Mouse (Mus musculus) midbrain, embryonic 16.5 days (tissue): Measurements from ENCODE around the gene Klhl40. TPM values are rescaled to one million over a fixed set of nuclear protein-coding genes. Genes with fewer than 3 reads are reported as not detected.
A peak's percentile ranks its signal among the peaks of the same experiment; 100 is the strongest.

Experiments used
- ATAC-seq: fragments of 200-750 bp; cut with Nextera tagmentation; 2 replicates; pipeline ENCODE4 v1.8.0; 2017; ENCODE audit warnings: moderate TSS enrichment
- H3K27ac ChIP-seq: fragments of 300-500 bp; sonication (generic); 2 replicates; pipeline ENCODE4 v1.5.1; 2014; ENCODE audit warnings: mild to moderate bottlenecking, low read length, mixed read lengths
- H3K27me3 ChIP-seq: fragments of 300-500 bp; sonication (generic); 2 replicates; pipeline ENCODE4 v1.6.1; 2014; ENCODE audit warnings: low read depth, low read length, mixed read lengths; ENCODE audit not compliant: control insufficient read depth, insufficient read depth
- H3K36me3 ChIP-seq: fragments of 300-500 bp; sonication (generic); 2 replicates; pipeline ENCODE4 v1.6.1; 2014; ENCODE audit warnings: mild to moderate bottlenecking, low read length, moderate library complexity, mixed read lengths; ENCODE audit not compliant: control insufficient read depth, insufficient read depth
- H3K4me1 ChIP-seq: fragments of 300-500 bp; sonication (generic); 2 replicates; pipeline ENCODE4 v1.6.1; 2014; ENCODE audit warnings: mild to moderate bottlenecking, low read length, mixed read lengths; ENCODE audit not compliant: control insufficient read depth, insufficient read depth
- H3K4me2 ChIP-seq: fragments of 300-500 bp; sonication (generic); 2 replicates; pipeline ENCODE4 v1.6.1; 2014; ENCODE audit warnings: mild to moderate bottlenecking, low read length, mixed read lengths
- H3K4me3 ChIP-seq: fragments of 300-500 bp; sonication (generic); 2 replicates; pipeline ENCODE4 v1.5.1; 2014; ENCODE audit warnings: low read depth, mild to moderate bottlenecking, low read length, moderate library complexity, mixed read lengths
- H3K9ac ChIP-seq: fragments of 300-500 bp; sonication (generic); 2 replicates; pipeline ENCODE4 v1.6.1; 2014; ENCODE audit warnings: low read depth, low read length, mixed read lengths
- H3K9me3 ChIP-seq: fragments of 300-500 bp; sonication (generic); replicated peaks from 2 replicates; pipeline ENCODE4 v1.6.1; 2014; ENCODE audit warnings: mild to moderate bottlenecking, low read length, mixed read lengths; ENCODE audit not compliant: control insufficient read depth, poor library complexity, severe bottlenecking
- WGBS: fragments of 180-500 bp; shearing (Covaris S2); extraction: QIAGEN DNeasy Blood & Tissue Kit; methylation state at CpG from one replicate; pipeline ENCODE4 v1.1.7; 2014; 5-methylcytosine and 5-hydroxymethylcytosine counted together
- polyA plus RNA-seq: library from polyadenylated mRNA; unstranded; fragments of >200 nt; fragmentation: Nextera tagmentation; extraction: Ambion mirVana; gene quantifications from 2 replicates; pipeline ENCODE4 v1.2.1, GENCODE M21; 2015

Gene Klhl40
- polyA plus RNA-seq, 1 experiment from 2014 or later = 1.6 TPM

DNA sequence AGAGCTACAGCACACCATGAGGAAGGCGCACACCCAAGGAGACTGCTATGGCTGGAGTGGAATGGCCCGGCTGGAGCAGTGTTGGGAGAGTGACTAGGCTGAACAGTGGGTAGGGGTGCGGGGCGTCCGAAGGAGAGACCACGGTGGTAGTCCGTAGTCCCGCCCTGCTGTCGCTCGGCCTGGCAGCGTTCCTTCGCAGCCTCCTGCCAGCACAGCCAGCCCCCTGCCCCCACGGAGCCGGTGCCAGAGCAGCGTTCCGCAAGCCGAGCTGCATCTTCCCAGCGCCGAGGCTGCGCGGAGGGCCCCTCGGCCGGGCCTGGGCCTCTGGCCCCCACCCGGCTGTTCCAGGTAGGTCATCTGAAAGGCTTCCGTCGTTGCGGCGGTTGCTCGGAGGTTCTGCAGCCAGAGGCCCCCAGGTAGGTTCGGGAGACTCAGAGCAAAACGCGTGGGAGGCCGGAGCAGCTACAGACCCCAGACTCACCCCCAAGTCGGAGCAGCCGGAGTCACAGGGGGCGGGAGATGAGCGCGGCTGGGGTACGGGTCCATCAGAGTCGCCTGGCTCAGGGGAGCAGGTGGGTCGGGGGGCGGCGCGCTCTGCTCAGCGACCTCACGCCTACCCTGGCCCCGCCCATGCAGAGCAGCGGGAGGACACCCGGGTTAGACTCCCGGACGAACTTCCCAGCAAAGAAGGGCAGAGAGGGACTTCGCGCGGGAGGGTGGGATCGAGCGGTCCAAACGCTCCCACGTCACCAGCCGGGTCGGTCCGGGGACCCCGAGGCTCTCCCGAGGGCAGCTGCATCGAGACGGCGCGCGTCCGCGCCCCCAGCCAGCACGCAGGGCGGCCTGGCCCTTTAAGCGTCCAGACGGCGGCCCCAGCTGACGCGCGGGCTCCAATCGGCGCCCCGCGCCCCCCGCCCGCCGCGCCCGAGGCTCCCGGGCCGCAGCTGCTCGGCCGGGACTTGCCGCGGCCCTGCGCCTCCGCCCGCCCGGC lies 18.0 kb upstream of the Klhl40 start, which contains the start of gene Zfp651:
Gene Zfp651, plus strand, starts transcription at position 240 of the 991 bp plus-strand sequence.
- Histone ChIP-seq H3K9me3 (no peaks in the 10 kb centered on the region), H3K4me1 (peaks cover 28% of the 10 kb centered on the region)
- ATAC-seq = peak; percentile 84

DNA sequence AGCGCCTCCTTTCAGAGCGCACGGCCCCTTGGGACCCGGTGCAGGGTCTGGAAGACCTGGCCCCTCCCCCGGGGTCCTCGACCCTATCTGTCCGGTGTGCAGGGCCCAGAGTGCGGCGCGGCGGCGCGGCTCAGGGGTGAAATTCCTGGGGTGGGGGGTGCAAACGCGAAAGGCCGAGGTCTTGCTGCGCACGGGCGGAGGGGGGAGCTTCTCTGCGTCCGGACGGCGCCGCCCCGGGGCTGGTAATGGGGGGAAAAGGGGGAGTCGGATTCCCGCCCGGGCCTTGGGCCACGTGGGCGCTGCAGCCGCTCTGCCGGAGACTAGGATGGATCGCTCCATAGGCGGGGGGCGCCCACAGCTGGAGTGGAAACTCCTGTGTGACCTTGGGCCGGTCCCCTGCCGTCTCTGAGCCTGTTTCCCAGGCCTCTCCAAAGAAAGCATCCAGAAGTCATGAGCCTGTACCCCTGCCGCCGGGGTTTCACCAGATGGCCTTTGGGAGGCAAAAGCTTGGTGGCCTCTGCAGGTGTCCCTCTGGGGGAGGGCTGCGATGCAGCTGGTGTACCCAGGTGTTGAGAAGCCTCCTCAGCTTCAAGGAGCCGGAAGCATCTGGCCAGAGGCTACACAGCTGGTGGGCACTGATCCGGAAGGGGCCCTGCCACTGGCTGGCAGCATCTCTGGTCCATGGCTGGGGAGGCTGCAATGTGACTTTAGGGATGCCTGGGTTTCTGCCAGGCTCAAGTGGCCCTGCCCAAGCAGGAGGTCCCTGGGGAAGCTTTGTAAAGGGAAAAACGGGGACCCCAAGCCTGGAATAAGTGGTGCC lies 16.9 kb upstream of the Klhl40 start:
- H3K36me3 ChIP-seq = peaks cover 17% of the 10 kb centered on the region
- no peaks in the 10 kb centered on the region for H3K9me3 ChIP-seq
- H3K27ac ChIP-seq = peak overlapping the region; percentile 87
- H3K4me2 ChIP-seq = peak overlapping the region; percentile 93
- 1% methylated on average over 40 of the region's 43 CpGs for whole genome bisulfite sequencing
- peaks cover 28% of the 10 kb centered on the region for H3K4me1 ChIP-seq
- H3K9ac ChIP-seq = peak overlapping the region; percentile 95
- H3K4me3 ChIP-seq = peak overlapping the region; percentile 95
- no peaks in the 10 kb centered on the region for H3K27me3 ChIP-seq
- 0 out of 2 replicates have a peak, but pooled peaks have one; percentile 2 for ATAC-seq

More for the DNA sequence above, 18.0 kb upstream of the Klhl40 start, which contains the start of gene Zfp651:
- under 1% methylated on average over 74 of the region's 97 CpGs for WGBS
- Histone ChIP-seq H3K4me2 (peak within 1 kb of the TSS; percentile 93), H3K4me3 (peak within 1 kb of the TSS; percentile 95), H3K36me3 (peaks cover 24% of the 10 kb centered on the region), H3K9ac (peak within 1 kb of the TSS; percentile 95), H3K27me3 (no peaks in the 10 kb centered on the region), H3K27ac (peak within 1 kb of the TSS; percentile 87)

DNA sequence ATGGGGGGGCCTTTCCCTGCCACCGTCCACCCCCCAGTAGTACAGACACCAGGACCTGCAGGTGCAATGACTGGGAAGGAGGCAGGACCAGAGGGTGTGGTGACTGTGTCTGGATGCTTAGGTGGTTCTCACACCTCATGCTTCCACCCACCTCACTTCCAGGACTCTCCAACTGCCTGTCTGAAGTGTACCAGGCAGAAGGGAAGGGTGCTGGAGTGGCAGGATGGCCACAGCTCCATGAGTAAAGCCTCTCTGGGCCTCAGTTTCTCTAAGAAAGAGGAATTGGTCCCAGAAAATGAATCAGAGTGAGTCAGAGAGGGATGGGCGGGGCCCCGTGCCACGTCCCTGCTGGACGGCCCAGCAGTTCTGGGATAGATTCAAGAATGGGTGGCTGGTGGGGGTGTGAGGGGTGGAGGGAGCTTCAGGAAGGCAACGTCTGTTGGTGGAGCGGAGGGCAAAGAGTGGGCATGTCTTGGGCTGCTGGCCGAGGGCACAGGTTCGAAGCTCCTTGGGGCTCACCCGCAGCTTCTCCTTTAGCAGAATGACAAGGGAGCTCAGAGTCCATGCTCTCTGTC lies 16.2 kb upstream of the Klhl40 start:
- Histone ChIP-seq H3K9me3 (no peaks in the 10 kb centered on the region), H3K4me3 (peak overlapping the region; percentile 95), H3K9ac (peak overlapping the region; percentile 95), H3K27me3 (no peaks in the 10 kb centered on the region), H3K4me1 (peaks cover 28% of the 10 kb centered on the region), H3K4me2 (peak overlapping the region; percentile 93), H3K36me3 (peaks cover 17% of the 10 kb centered on the region), H3K27ac (no peak overlapping the region)
- 59% methylated on average over 10 of the region's 10 CpGs for WGBS
- ATAC-seq = no peak

DNA sequence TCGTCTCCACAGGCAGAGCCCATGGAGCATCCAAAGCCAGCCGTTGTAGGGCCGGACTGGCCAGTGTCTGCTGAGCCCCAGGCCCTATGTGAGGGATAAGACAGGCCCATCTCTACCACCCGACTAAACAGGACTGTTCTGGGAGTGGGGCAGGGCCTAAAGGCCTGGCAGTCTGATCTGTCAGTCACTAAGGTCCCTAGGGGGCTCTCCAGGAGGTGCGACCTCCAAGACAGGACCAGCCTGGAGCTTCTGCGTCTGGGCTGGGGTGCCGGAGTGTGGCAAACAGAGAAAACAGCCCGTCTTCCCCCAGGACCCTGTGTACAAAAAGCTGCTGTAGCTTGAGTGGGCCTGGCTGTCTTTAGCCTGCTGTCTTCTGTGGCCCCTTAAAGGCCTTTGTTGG lies 15.6 kb upstream of the Klhl40 start:
- H3K4me3 ChIP-seq = no peak overlapping the region
- 68% methylated on average over 8 of the region's 8 CpGs for WGBS
- ATAC-seq = no peak
- H3K9me3 ChIP-seq = no peaks in the 10 kb centered on the region
- H3K4me2 ChIP-seq = no peak overlapping the region; the same call in 1 of the 2 replicates
- H3K36me3 ChIP-seq = peaks cover 20% of the 10 kb centered on the region
- peaks cover 28% of the 10 kb centered on the region for H3K4me1 ChIP-seq
- no peak overlapping the region for H3K27ac ChIP-seq
- H3K9ac ChIP-seq = no peak overlapping the region
- H3K27me3 ChIP-seq = no peaks in the 10 kb centered on the region

DNA sequence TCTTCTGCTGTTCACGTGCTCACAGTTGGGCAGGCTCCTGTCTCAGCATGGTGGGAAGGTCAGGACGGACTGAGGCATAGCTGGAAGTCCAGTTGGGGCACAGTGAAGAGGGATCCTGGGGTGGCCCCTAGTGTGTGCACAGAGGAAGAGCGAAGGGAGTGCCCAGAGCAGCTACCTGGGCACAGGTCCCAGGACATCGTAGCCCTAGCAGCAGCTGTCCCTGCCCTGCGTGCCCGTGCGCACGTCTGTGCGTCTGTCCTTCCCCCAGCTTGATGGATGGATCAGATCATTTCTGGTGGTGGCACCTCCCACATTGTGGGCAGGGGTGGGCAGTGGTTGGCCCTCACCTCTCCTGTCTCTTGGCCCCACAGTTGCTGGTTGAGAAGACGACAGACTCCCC lies 15.2 kb upstream of the Klhl40 start:
- 91% methylated on average over 10 of the region's 10 CpGs for WGBS
- Histone ChIP-seq H3K9ac (no peak overlapping the region), H3K4me3 (no peak overlapping the region), H3K27me3 (no peaks in the 10 kb centered on the region), H3K9me3 (no peaks in the 10 kb centered on the region), H3K27ac (no peak overlapping the region), H3K36me3 (peaks cover 20% of the 10 kb centered on the region), H3K4me1 (peaks cover 28% of the 10 kb centered on the region), H3K4me2 (no peak overlapping the region)
- no peak for ATAC-seq

DNA sequence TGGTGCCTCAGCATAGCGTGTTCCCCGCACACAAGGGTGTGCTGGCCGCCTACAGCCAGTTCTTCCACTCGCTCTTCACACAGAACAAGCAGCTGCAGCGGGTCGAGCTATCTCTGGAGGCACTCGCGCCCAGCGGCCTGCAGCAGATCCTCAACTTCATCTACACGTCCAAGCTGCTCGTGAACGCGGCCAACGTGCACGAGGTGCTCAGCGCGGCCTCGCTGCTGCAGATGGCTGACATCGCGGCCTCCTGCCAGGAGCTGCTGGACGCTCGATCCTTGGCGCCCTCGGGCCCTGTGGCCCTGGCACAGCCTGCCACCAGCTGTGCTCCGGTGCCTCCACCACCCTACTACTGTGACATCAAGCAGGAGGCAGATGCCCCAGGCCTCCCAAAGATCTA lies 14.6 kb upstream of the Klhl40 start:
- Histone ChIP-seq H3K27ac (no peak overlapping the region), H3K4me3 (no peak overlapping the region), H3K4me2 (no peak overlapping the region), H3K4me1 (peaks cover 25% of the 10 kb centered on the region), H3K36me3 (peaks cover 25% of the 10 kb centered on the region), H3K27me3 (no peaks in the 10 kb centered on the region), H3K9me3 (no peaks in the 10 kb centered on the region), H3K9ac (no peak overlapping the region)
- 92% methylated on average over 25 of the region's 25 CpGs for WGBS
- ATAC-seq = no peak

DNA sequence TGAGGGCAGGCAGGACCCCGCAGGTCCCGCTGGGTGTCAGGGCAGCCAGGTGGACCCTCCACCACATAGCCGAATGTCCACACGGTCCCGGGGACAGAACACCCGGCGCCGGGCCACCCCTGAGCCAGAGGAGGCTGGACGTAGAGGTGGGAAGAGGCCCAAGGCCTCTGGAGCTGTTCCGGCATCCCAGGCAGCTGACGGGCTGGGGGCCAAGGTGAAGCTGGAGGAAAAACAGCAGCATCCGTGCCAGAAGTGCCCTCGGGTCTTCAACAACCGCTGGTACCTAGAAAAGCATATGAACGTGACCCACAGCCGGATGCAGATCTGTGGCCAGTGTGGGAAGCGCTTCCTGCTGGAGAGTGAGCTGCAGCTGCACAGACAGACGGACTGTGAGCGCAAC lies 13.7 kb upstream of the Klhl40 start:
- H3K4me3 ChIP-seq = no peak overlapping the region
- no peaks in the 10 kb centered on the region for H3K9me3 ChIP-seq
- H3K27ac ChIP-seq = no peak overlapping the region
- H3K9ac ChIP-seq = no peak overlapping the region
- ATAC-seq = no peak
- no peaks in the 10 kb centered on the region for H3K27me3 ChIP-seq
- 89% methylated on average over 19 of the region's 19 CpGs for WGBS
- H3K4me1 ChIP-seq = peaks cover 17% of the 10 kb centered on the region
- no peak overlapping the region for H3K4me2 ChIP-seq
- peaks cover 29% of the 10 kb centered on the region for H3K36me3 ChIP-seq

DNA sequence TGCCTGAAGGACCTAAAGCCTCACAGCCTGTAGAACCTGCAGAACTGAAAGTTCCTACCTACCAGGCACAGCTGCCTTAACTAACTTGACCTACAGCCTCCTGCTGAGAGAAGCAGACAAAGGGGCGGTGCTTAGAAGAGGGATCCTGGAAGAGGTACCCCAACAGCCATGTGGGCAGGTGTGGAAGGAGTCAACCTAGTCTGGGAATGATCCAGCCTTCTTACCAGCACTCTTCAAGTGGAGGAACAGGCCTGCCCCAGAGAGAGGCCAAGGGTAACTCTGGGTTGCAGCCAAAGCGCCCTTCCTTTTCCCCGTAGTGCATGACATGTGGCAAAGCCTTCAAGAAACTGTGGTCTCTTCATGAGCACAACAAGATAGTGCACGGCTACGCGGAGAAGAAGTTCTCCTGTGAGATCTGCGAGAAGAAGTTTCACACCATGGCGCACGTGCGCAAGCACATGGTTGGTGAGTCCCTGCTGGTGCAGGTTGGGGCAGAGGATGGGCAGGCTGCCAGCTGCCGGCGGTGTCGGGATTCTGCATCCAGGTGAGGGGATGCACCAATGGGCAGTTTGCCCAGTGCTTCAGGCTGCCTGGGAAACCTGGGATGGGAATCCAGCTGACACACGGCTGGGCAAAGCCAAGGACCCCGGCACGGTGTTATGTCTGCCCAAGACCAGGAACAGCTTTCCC lies 12.1 kb upstream of the Klhl40 start:
- H3K4me3 ChIP-seq = no peak overlapping the region
- H3K9ac ChIP-seq = no peak overlapping the region
- no peaks in the 10 kb centered on the region for H3K9me3 ChIP-seq
- no peaks in the 10 kb centered on the region for H3K27me3 ChIP-seq
- H3K4me1 ChIP-seq = peaks cover 15% of the 10 kb centered on the region
- no peak overlapping the region for H3K27ac ChIP-seq
- ATAC-seq = no peak
- H3K36me3 ChIP-seq = peaks cover 29% of the 10 kb centered on the region
- WGBS = 86% methylated on average over 16 of the region's 16 CpGs
- no peak overlapping the region for H3K4me2 ChIP-seq
